Mouse (Mus musculus): ENCODE data around the gene Srp9. TPM values are rescaled to one million over a fixed set of nuclear protein-coding genes. Genes with fewer than 3 reads are reported as not detected.

Gene Srp9
- 127 and 133 TPM in 2 replicates for polyA plus RNA-seq (2015; fragmentation: Nextera tagmentation; extraction: Ambion mirVana)

- Histone ChIP-seq H3K4me3 (peak within 1 kb of the TSS; percentile 99), H3K4me2 (replicated peaks) (peak within 1 kb of the TSS; percentile 59), H3K27me3 (no peaks in the 10 kb centered on the region), H3K27ac (replicated peaks) (peak within 1 kb of the TSS; percentile 83), H3K9ac (replicated peaks) (peak within 1 kb of the TSS; percentile 77), H3K9me3 (no peaks in the 10 kb centered on the region), H3K4me1 (peaks cover 22% of the 10 kb centered on the region), H3K36me3 (0 out of 2 replicates have a peak, but pooled peaks cover 3% of the 10 kb centered on the region)
- under 1% methylated on average over 37 of the region's 37 CpGs for WGBS
- ATAC-seq (replicated peaks), result peak; percentile 99
Measured at GRCm38 (mm10) chr1:182124506-182124905, at the start of gene Srp9. Srp9 (plus strand) TSS chr1:182124737.

- Histone ChIP-seq H3K4me2 (replicated peaks) (no peak overlapping the region), H3K27me3 (no peaks in the 10 kb centered on the region), H3K4me3 (no peak overlapping the region), H3K4me1 (peaks cover 13% of the 10 kb centered on the region), H3K27ac (replicated peaks) (no peak overlapping the region), H3K9ac (replicated peaks) (no peak overlapping the region), H3K36me3 (no peaks in the 10 kb centered on the region), H3K9me3 (peaks cover 3% of the 10 kb centered on the region; the same call in 1 of the 2 replicates)
- ATAC-seq (replicated peaks), result no peak
- 30% methylated on average over 16 of the region's 16 CpGs for WGBS
Measured at GRCm38 (mm10) chr1:182081744-182082419, 42.7 kb upstream of the Srp9 start.

- Histone ChIP-seq H3K36me3 (no peaks in the 10 kb centered on the region), H3K4me3 (no peak overlapping the region), H3K27me3 (no peaks in the 10 kb centered on the region), H3K27ac (replicated peaks) (no peak overlapping the region), H3K4me2 (replicated peaks) (no peak overlapping the region), H3K9ac (replicated peaks) (no peak overlapping the region), H3K9me3 (no peaks in the 10 kb centered on the region), H3K4me1 (peaks cover 19% of the 10 kb centered on the region)
- ATAC-seq (replicated peaks), result no peak
- WGBS, result 92% methylated on average over 4 of the region's 4 CpGs
Measured at GRCm38 (mm10) chr1:182083459-182083858, 41.1 kb upstream of the Srp9 start.

- no peak overlapping the region for H3K9ac ChIP-seq (replicated peaks)
- no peaks in the 10 kb centered on the region for H3K27me3 ChIP-seq
- peaks cover 42% of the 10 kb centered on the region for H3K4me1 ChIP-seq
- H3K27ac ChIP-seq (replicated peaks), result 0 out of 2 replicates have a peak overlapping the region, but pooled peaks have one; percentile 16
- no peaks in the 10 kb centered on the region for H3K36me3 ChIP-seq
- WGBS, result 14% methylated on average over 7 of the region's 7 CpGs
- no peaks in the 10 kb centered on the region for H3K9me3 ChIP-seq
- peak; percentile 46; the same call in 1 of the 2 replicates for ATAC-seq (replicated peaks)
- H3K4me3 ChIP-seq, result no peak overlapping the region
- H3K4me2 ChIP-seq (replicated peaks), result no peak overlapping the region
Measured at GRCm38 (mm10) chr1:182086759-182087158, 37.8 kb upstream of the Srp9 start.

- Histone ChIP-seq H3K36me3 (no peaks in the 10 kb centered on the region), H3K27ac (replicated peaks) (no peak overlapping the region), H3K4me2 (replicated peaks) (no peak overlapping the region), H3K27me3 (no peaks in the 10 kb centered on the region), H3K9me3 (no peaks in the 10 kb centered on the region), H3K4me1 (peaks cover 36% of the 10 kb centered on the region), H3K4me3 (no peak overlapping the region), H3K9ac (replicated peaks) (no peak overlapping the region)
- no peak for ATAC-seq (replicated peaks)
- WGBS, result 89% methylated on average over 3 of the region's 3 CpGs
Measured at GRCm38 (mm10) chr1:182087351-182087750, 37.2 kb upstream of the Srp9 start.

GRCm38 (mm10) chr1:182087753-182088633, 36.5 kb upstream of the Srp9 start:
- 87% methylated on average over 14 of the region's 14 CpGs for WGBS
- Histone ChIP-seq H3K4me1 (peaks cover 35% of the 10 kb centered on the region), H3K9me3 (no peaks in the 10 kb centered on the region), H3K27ac (replicated peaks) (0 out of 2 replicates have a peak overlapping the region, but pooled peaks have one; percentile 21), H3K4me2 (replicated peaks) (no peak overlapping the region), H3K9ac (replicated peaks) (no peak overlapping the region), H3K36me3 (no peaks in the 10 kb centered on the region), H3K27me3 (no peaks in the 10 kb centered on the region), H3K4me3 (no peak overlapping the region)
- ATAC-seq (replicated peaks), result no peak

- 0 out of 2 replicates have a peak overlapping the region, but pooled peaks have one; percentile 21 for H3K27ac ChIP-seq (replicated peaks)
- H3K4me2 ChIP-seq (replicated peaks), result no peak overlapping the region
- no peak overlapping the region for H3K9ac ChIP-seq (replicated peaks)
Measured at GRCm38 (mm10) chr1:182088844-182089418, 35.6 kb upstream of the Srp9 start.

GRCm38 (mm10) chr1:182089600-182090297, 34.8 kb upstream of the Srp9 start:
- H3K4me1 ChIP-seq, result peaks cover 38% of the 10 kb centered on the region
- no peaks in the 10 kb centered on the region for H3K36me3 ChIP-seq
- no peak overlapping the region for H3K4me3 ChIP-seq
- H3K9me3 ChIP-seq, result no peaks in the 10 kb centered on the region
- no peak overlapping the region for H3K9ac ChIP-seq (replicated peaks)
- no peak overlapping the region for H3K4me2 ChIP-seq (replicated peaks)
- no peak for ATAC-seq (replicated peaks)
- WGBS, result 36% methylated on average over 15 of the region's 15 CpGs
- no peaks in the 10 kb centered on the region for H3K27me3 ChIP-seq
- no peak overlapping the region for H3K27ac ChIP-seq (replicated peaks)

More at GRCm38 (mm10) chr1:182088844-182089418, 35.6 kb upstream of the Srp9 start:
- H3K9me3 ChIP-seq, result no peaks in the 10 kb centered on the region
- no peaks in the 10 kb centered on the region for H3K27me3 ChIP-seq
- WGBS, result 37% methylated on average over 14 of the region's 14 CpGs
- H3K4me3 ChIP-seq, result no peak overlapping the region
- peak; percentile 51 for ATAC-seq (replicated peaks)
- H3K36me3 ChIP-seq, result no peaks in the 10 kb centered on the region
- peaks cover 35% of the 10 kb centered on the region for H3K4me1 ChIP-seq

- Histone ChIP-seq H3K4me2 (replicated peaks) (no peak overlapping the region), H3K9me3 (no peaks in the 10 kb centered on the region), H3K36me3 (no peaks in the 10 kb centered on the region), H3K27me3 (no peaks in the 10 kb centered on the region), H3K4me1 (peaks cover 43% of the 10 kb centered on the region), H3K27ac (replicated peaks) (no peak overlapping the region), H3K4me3 (no peak overlapping the region), H3K9ac (replicated peaks) (no peak overlapping the region)
- no peak for ATAC-seq (replicated peaks)
- WGBS, result 20% methylated on average over 5 of the region's 5 CpGs
Measured at GRCm38 (mm10) chr1:182090298-182090677, 34.2 kb upstream of the Srp9 start.

- WGBS, result 75% methylated on average over 7 of the region's 7 CpGs
- no peaks in the 10 kb centered on the region for H3K36me3 ChIP-seq
- H3K4me3 ChIP-seq, result no peak overlapping the region
- H3K9me3 ChIP-seq, result no peaks in the 10 kb centered on the region
- H3K27me3 ChIP-seq, result no peaks in the 10 kb centered on the region
- no peak overlapping the region for H3K9ac ChIP-seq (replicated peaks)
- ATAC-seq (replicated peaks), result no peak
- H3K4me2 ChIP-seq (replicated peaks), result no peak overlapping the region
- peaks cover 47% of the 10 kb centered on the region for H3K4me1 ChIP-seq
- no peak overlapping the region for H3K27ac ChIP-seq (replicated peaks)
Measured at GRCm38 (mm10) chr1:182091261-182091660, 33.3 kb upstream of the Srp9 start.

GRCm38 (mm10) chr1:182091746-182092412, 32.7 kb upstream of the Srp9 start:
- WGBS, result 63% methylated on average over 13 of the region's 13 CpGs
- H3K27ac ChIP-seq (replicated peaks), result no peak overlapping the region
- H3K36me3 ChIP-seq, result no peaks in the 10 kb centered on the region
- H3K4me2 ChIP-seq (replicated peaks), result no peak overlapping the region
- H3K4me3 ChIP-seq, result no peak overlapping the region
- H3K4me1 ChIP-seq, result peaks cover 42% of the 10 kb centered on the region
- no peaks in the 10 kb centered on the region for H3K9me3 ChIP-seq
- no peak for ATAC-seq (replicated peaks)
- H3K9ac ChIP-seq (replicated peaks), result no peak overlapping the region
- H3K27me3 ChIP-seq, result no peaks in the 10 kb centered on the region
